Mouse (Mus musculus): ENCODE measurements at regions not wholly inside any gene's neighbourhood (a gene's known extent, or its start where the extent isn't known, plus 50 kb on each side); places are given as distances from the start of the nearest gene placed in this dataset.

GRCm38 (mm10) chr14:45817756-45818155 lies 159.8 kb upstream of the Ddhd1 start:
- TF ChIP-seq POLR2A (IDR thresholded peaks at IDR 0.05; ENCODE audit: extremely low read depth, insufficient read depth, low read length) (no peak), CTCF (IDR thresholded peaks at IDR 0.05; ENCODE audit: low read depth, low read length) (no peak)
